Mouse (Mus musculus) heart, postnatal 25 days (tissue): ENCODE results near the gene Sycp1. TPM values are rescaled to one million over a fixed set of nuclear protein-coding genes. Genes with fewer than 3 reads are reported as not detected.

ENCODE experiments used
- total RNA-seq, 2 experiments: library from RNA; stranded (reverse); gene quantifications; 2 replicates each; pipeline ENCODE4 v1.2.3; 2021

Sycp1 gene
- total RNA-seq, 2 experiments from 2014 or later: not detected

Other genes with a start within 250 kb of the Sycp1 start
- 10 to 100 TPM; 12.7 to 15.0 TPM for gene Tspan2, start 201.6 kb downstream of the Sycp1 start, total RNA-seq
- gene Tshb, start 153.4 kb downstream of the Sycp1 start, total RNA-seq: not detected
- gene Nr1h5, start 28.0 kb upstream of the Sycp1 start, total RNA-seq: not detected
- 10 to 100 TPM; 78.0 to 89.5 TPM for gene Sike1, start 59.6 kb upstream of the Sycp1 start, total RNA-seq
- 100 to 1,000 TPM; 488 to 535 TPM for gene Csde1, start 84.3 kb upstream of the Sycp1 start, total RNA-seq
- gene Nras, start 122.2 kb upstream of the Sycp1 start, total RNA-seq: 10 to 100 TPM; 54.0 to 57.1 TPM
- not detected for gene Ampd1, start 137.9 kb upstream of the Sycp1 start, total RNA-seq
- gene Dennd2c, start 166.5 kb upstream of the Sycp1 start, total RNA-seq: 1 to 10 TPM; 2.0 to 2.5 TPM
- 10 to 100 TPM; 49.4 to 49.6 TPM for gene Bcas2, start 235.6 kb upstream of the Sycp1 start, total RNA-seq